Mouse (Mus musculus): ENCODE measurements at regions not wholly inside any gene's neighbourhood (a gene's known extent, or its start where the extent isn't known, plus 50 kb on each side); places are given as distances from the start of the nearest gene placed in this dataset.

- no peak for TF ChIP-seq GATA1 (IDR thresholded peaks at IDR 0.05; ENCODE audit: low read depth, low read length)
- TF ChIP-seq CTCF (IDR thresholded peaks at IDR 0.05 in 2 of 3, conservative IDR thresholded peaks at IDR 0.05 in 1 of 3; ENCODE audit: control insufficient read depth in 1 of 3, insufficient read depth in 1 of 3, low read depth in 2 of 3, low read length in 3 of 3, poor library complexity in 1 of 3, severe bottlenecking in 1 of 3): no peak
Observed at GRCm38 (mm10) chr4:110045651-110046269, 67.9 kb downstream of the Dmrta2 start.

Measured in MEL (cell line).